Mouse (Mus musculus): ENCODE measurements around the gene Gjd2.

Gjd2 gene

GRCm38 (mm10) chr2:114013295-114013771 is at the start of gene Gjd2:
TSS of gene Gjd2 (minus strand) at chr2:114013619.
- no peak for DNase-seq (ENCODE audit: low spot score)

GRCm38 (mm10) chr2:114060071-114060591 is 46.7 kb upstream of the Gjd2 start:
- DNase-seq (ENCODE audit: low spot score), result no peak

GRCm38 (mm10) chr2:114059608-114060007 is 46.2 kb upstream of the Gjd2 start:
- DNase-seq (ENCODE audit: low spot score), result no peak

- no peak for DNase-seq (ENCODE audit: low spot score)
Measured at GRCm38 (mm10) chr2:114058226-114058796, 44.9 kb upstream of the Gjd2 start.

GRCm38 (mm10) chr2:114057303-114057853 is 44.0 kb upstream of the Gjd2 start:
- peak; percentile 11 for DNase-seq (ENCODE audit: low spot score)

- no peak for DNase-seq (ENCODE audit: low spot score)
Measured at GRCm38 (mm10) chr2:114054129-114054528, 40.7 kb upstream of the Gjd2 start.

GRCm38 (mm10) chr2:114052696-114053598 is 39.5 kb upstream of the Gjd2 start, which contains the start of gene Actc1:
TSS of gene Actc1 (minus strand) at chr2:114053548.
- no peak for DNase-seq (ENCODE audit: low spot score)

GRCm38 (mm10) chr2:114051871-114052241 is 38.4 kb upstream of the Gjd2 start:
- DNase-seq (ENCODE audit: low spot score), result no peak

- no peak for DNase-seq (ENCODE audit: low spot score)
Measured at GRCm38 (mm10) chr2:114051111-114051870, 37.9 kb upstream of the Gjd2 start.

- no peak for DNase-seq (ENCODE audit: low spot score)
Measured at GRCm38 (mm10) chr2:114050150-114050549, 36.7 kb upstream of the Gjd2 start.

GRCm38 (mm10) chr2:114049372-114049771 is 36.0 kb upstream of the Gjd2 start:
- DNase-seq (ENCODE audit: low spot score), result no peak

- no peak for DNase-seq (ENCODE audit: low spot score)
Measured at GRCm38 (mm10) chr2:114047960-114048611, 34.7 kb upstream of the Gjd2 start.

GRCm38 (mm10) chr2:114046151-114046664 is 32.8 kb upstream of the Gjd2 start:
- DNase-seq (ENCODE audit: low spot score), result no peak

GRCm38 (mm10) chr2:114037926-114038325 is 24.5 kb upstream of the Gjd2 start:
- no peak for DNase-seq (ENCODE audit: low spot score)

- DNase-seq (ENCODE audit: low spot score), result no peak
Measured at GRCm38 (mm10) chr2:114032259-114032658, 18.8 kb upstream of the Gjd2 start.

- no peak for DNase-seq (ENCODE audit: low spot score)
Measured at GRCm38 (mm10) chr2:114023383-114023782, 10.0 kb upstream of the Gjd2 start.

GRCm38 (mm10) chr2:114020210-114020563 is 6.8 kb upstream of the Gjd2 start:
- no peak for DNase-seq (ENCODE audit: low spot score)

- no peak for DNase-seq (ENCODE audit: low spot score)
Measured at GRCm38 (mm10) chr2:114019474-114020209, 6.2 kb upstream of the Gjd2 start.

- DNase-seq (ENCODE audit: low spot score), result no peak
Measured at GRCm38 (mm10) chr2:114018136-114018535, 4.7 kb upstream of the Gjd2 start.

GRCm38 (mm10) chr2:114014839-114015238 is 1.4 kb upstream of the Gjd2 start:
- DNase-seq (ENCODE audit: low spot score), result no peak

GRCm38 (mm10) chr2:114013846-114014245 is 427 bp upstream of the Gjd2 start:
- no peak for DNase-seq (ENCODE audit: low spot score)
